Mouse (Mus musculus): ENCODE measurements at regions not wholly inside any gene's neighbourhood (a gene's known extent, or its start where the extent isn't known, plus 50 kb on each side); places are given as distances from the start of the nearest gene placed in this dataset.

GRCm38 (mm10) chr8:9133758-9134157 is 443.4 kb upstream of the Arglu1 start:
- TF ChIP-seq CTCF (IDR thresholded peaks at IDR 0.05; ENCODE audit: borderline replicate concordance, extremely low read depth, insufficient read depth, insufficient read length) (no peak), POLR2A (IDR thresholded peaks at IDR 0.05; ENCODE audit: borderline replicate concordance, extremely low read depth, insufficient read depth, insufficient read length, poor library complexity, severe bottlenecking) (no peak)
